Mouse (Mus musculus) heart, postnatal 36 days (tissue): ENCODE results near the gene Cnmd. TPM values are rescaled to one million over a fixed set of nuclear protein-coding genes. Genes with fewer than 3 reads are reported as not detected.
A peak's percentile ranks its signal among the peaks of the same experiment; 100 is the strongest.

Experiments
- DNase-seq, 2 experiments: peaks; one replicate each; pipeline ENCODE4 v3.0.0; 2021 to 2022
- intact Hi-C: fragments of 180-260 bp; cut with DNase I; formaldehyde crosslinking; loops from one replicate; pipeline ENCODE4 v1.15.1; 2025
- total RNA-seq, 2 experiments: library from RNA; stranded (reverse); gene quantifications; 2 replicates each; pipeline ENCODE4 v1.2.3; 2021

Gene Cnmd
- 1 to 10 TPM; 1.1 to 1.8 TPM for total RNA-seq

DNA sequence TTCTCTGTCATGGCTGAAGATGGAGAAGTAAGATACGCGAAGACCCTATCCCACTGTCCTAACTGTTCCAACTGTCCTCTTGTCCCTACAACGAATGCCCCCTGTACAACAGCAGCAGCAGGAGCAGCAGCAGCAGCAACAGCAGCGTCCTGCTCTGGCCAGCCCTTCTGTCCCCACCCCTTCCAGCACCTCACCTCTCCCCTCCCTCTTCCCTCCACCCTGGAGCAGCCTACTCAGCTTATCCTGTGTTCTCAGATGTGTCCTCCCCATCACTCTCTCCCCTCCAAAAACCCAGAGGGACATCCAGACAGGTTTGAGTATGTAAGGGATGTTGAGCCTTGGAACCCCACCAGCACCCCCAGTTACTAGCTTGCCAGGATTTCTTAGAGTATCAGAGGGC is at the start of gene Cnmd:
Cnmd (minus strand) TSS at position 170 of the 400 bp plus-strand sequence.
- intact Hi-C loops = no loop called here
- no peak for DNase-seq

- no peak for DNase-seq
- intact Hi-C loops = no loop called here
Measured at GRCm38 (mm10) chr14:79711301-79711700, 49.3 kb upstream of the Cnmd start.

DNA sequence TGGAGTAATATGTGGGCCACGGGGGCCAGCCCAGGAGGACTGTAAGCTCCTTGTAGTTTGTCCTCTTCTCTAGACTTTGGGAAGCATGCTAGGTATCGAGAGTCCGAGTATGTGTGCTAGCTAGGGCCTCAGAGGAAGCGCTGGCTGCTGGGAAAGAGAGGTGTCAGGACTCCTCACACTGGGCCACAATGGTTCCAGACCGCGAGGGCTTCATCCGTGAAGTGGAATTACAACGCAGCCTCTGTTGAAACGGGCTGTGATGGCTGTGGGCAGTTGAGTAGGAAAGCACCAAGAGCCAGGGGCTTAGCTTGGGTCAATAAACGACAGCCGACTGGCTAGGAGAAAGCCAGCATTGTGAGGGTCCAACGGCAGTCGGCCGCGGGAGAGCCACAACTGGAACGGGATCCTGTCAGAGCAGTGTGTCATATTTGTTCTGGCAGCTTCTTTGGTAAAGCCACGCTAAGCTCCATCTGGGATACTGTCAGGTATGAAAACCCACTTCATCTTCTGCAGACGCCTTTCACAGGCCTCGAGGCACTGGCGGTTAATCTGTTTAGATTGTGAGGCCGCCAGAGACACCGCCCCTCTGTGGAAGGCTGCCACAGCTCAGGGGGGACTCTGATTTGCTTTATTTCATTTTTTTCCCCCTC is 41.7 kb upstream of the Cnmd start:
- DNase-seq = no peak
- intact Hi-C loops = no loop called here

- intact Hi-C loops = no loop called here
- DNase-seq = no peak
Measured at GRCm38 (mm10) chr14:79701606-79702005, 39.6 kb upstream of the Cnmd start.

DNA sequence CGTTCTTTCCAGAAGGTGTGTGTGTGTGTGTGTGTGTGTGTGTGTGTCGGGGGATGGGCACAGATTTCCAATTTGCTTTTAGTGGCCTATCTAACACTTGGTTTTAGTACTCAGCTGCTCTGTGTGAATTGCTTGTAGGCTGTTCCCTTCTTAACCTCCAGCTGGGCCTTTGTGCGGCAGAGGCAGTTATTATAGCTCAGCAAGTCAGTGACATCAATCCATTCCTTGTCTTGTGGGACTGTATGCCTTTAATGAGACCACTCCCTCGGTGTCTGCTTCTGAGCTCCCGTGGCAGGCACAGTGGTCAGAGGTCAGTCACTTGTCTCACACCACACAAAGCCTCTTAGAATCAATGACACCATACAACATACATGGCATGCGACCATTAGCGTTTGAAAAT is 39.1 kb upstream of the Cnmd start:
- intact Hi-C loops = no loop called here

GRCm38 (mm10) chr14:79699381-79699780 is 37.4 kb upstream of the Cnmd start:
- DNase-seq = peak in 1 of 2 experiments; percentile 9
- intact Hi-C loops = no loop called here

More for the DNA sequence above, 39.1 kb upstream of the Cnmd start:
- DNase-seq = no peak

GRCm38 (mm10) chr14:79690068-79690844 is 28.3 kb upstream of the Cnmd start:
- peak in 1 of 2 experiments; percentile 7 for DNase-seq
- intact Hi-C loops = no loop called here

DNA sequence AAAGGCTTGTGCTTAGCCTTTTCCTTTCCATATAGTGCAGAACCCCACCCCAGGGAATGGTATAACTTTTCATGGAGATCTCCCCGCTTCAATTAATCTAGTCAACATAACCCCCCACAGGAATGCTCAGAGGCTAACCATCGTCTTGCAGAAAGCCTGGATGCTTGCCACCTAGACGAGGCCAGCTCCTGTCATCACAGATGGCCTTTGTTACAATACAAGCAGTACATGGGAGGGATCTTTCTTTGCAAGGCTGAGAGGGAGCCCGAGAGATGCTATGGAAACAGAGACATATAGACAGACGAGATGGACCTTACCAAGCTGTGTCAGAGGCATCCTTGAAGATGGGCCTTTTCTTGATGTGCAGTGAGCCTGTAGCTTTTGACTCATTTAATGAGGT is 18.7 kb upstream of the Cnmd start:
- peak; percentile 23 to 33 for DNase-seq

DNA sequence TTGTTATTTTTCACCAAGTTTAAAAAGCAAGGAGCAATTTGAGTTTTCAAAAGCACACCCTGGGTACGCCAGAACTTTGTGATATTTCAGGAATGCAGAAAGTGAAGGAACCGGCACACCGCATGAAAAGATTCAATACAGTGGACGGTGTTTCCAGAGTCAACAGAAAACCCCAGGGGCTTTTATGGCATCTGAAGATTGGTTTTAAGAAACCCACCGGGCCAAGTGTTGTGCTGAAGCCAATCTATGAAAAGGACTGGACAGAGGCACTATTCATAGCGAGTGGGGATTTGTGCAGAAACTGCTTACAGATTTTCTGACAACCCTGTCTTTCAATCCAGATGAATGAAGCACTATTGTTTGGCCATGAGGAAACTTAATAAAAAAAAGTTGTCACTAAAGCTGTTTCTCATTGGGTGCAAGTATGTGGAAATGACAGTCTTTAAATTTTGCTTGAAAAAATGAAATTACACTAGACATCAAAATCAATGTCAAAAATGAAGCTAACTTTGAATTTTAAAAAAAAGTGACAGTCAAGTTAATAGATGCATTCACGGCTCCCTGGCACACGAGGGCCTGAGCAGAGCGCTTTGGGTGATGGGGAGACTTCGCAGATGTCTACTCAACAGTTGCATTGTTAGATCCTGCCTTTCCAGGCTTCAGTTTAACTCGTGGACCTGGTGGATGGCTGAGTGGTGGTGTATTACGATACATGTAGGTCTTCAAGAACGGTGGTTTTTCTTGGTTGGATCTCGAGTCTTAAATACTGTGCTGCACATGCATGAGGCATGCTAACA is 16.1 kb upstream of the Cnmd start:
- DNase-seq = no peak
- intact Hi-C loops = no loop called here

More for the DNA sequence above, 18.7 kb upstream of the Cnmd start:
- intact Hi-C loops = no loop called here

GRCm38 (mm10) chr14:79677108-79677753 is 15.3 kb upstream of the Cnmd start:
- intact Hi-C loops = no loop called here
- peak in 1 of 2 experiments; percentile 14 for DNase-seq

DNA sequence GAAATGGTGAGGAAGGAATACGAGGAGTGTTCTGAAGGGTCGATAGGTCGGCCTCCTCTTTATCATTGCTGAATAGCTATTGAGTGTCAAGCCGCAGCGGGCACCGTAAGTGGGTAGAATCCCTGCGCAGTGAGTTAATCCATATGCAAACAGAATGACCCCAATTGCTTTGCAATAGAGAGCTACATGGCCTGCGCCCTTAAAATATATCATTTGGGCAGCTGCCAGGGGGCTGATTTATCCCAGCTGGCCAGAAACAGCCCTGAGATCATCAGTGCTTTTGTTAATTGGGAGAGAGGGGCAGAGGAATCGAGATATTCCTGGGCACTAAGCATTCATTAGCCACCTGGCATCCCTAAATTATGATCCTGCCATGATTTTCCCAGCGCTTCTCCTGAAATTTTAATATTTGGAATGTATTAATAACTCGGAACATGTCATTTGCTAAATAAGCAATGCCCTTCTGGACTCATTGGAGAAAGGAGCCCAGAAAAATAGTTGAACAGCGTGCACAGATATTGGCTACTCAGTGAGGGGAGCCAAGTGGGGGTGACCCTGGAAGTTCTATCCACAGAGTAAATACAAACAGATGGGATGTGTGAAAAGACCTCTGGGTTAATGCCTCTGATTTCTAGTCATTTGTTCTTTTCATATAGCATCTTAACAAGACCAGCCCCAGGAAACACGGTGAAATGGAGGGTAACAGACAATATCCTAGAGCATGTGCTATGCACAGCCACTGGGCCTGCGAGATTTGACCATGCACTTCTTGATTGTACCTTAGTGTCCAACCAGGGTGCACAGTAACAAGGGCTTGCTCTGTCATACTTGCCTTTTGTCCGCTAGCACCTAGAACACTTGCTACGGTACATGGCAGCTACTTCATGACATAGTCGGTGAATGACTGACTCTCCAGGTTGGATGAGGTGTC is 11.4 kb upstream of the Cnmd start:
- intact Hi-C loops = no loop called here
- DNase-seq = no peak

- intact Hi-C loops = no loop called here
- no peak for DNase-seq
Measured at GRCm38 (mm10) chr14:79672567-79672966, 10.6 kb upstream of the Cnmd start.

DNA sequence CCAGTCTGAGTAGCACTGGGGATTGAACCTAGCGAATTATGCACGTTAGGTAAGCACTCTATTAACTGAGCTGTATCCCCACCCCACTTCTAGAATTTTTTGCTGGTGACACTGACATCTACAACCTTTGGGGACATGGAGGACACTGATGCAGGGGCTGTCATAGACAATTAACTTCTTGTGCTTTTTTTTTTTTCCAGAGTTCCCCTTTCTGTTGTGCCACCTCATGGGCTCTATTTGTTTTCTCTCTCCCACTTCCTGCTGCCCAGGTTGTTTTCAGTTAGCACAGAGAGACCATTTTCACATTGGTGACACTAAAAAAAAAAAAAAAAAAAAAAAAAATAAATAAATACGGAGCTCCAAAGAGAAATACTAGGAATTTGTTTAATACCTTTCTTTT is 9.0 kb upstream of the Cnmd start:
- intact Hi-C loops = no loop called here
- no peak for DNase-seq

DNA sequence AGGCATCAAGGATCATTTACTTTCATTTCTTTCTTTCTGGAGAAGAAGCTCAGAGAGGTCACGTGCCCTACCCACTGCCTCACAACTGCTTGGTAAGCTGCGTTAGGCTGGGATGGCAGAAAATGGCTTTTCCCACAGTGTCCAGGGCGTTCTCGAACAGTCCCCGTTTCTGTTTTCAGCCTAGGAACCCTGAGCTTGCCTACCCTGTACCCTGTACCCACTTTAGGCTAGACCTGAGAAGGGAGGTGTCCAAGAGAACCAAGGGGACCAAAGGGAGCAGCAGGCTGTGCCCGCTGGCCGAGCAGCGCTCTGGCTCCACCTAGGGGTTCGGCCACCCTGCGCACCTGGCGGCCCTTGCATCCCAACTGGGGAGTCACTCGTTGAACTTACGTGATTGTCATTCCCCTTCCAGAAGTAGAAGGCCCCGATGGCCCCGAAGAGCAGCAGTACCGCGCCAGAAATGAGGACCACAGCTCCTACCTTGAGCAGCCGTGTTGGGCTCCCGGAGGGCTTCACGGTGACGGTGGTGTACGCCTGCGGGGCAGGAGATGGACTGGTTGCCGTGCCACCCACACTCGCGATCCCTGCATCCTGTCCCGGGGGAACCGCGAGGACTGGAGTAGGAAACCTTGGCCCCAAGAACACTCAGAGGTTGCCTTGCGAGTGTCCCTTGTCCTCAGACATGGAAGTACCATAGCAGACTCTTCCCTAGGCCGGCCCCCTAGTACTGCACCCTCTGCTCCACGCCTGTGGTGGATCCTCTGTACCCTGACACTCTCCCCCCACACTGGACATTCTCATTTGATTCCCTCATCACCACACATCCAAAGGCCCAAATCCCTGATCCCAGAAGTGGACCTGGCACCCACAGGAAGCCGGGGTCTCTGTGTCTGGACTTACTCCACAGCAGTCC is 709 bp downstream of the Cnmd start:
- DNase-seq = peak; percentile 68 to 70
- intact Hi-C loops = no loop called here

DNA sequence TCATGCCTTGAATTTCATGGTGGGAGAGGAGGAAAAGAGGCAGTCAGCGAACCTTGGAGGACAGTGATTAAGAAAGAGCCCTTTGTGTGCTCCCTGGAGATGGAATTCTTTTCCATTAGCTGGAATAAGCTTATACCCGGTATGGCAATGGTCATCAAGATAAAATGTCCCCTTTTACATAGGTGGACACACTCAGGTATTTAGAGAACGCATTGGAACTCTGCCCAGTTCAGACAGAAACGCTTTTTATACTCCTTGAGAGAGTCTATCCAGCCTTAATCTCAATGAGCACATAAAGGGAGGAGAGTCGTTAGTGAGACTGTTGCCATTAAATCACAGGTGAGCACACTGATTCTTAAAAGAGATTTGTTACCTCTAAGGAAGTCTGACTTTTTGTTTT is 1.5 kb downstream of the Cnmd start:
- DNase-seq = no peak
- intact Hi-C loops = no loop called here

- no peak for DNase-seq
- intact Hi-C loops = no loop called here
Measured at GRCm38 (mm10) chr14:79658748-79659508, 3.0 kb downstream of the Cnmd start.

DNA sequence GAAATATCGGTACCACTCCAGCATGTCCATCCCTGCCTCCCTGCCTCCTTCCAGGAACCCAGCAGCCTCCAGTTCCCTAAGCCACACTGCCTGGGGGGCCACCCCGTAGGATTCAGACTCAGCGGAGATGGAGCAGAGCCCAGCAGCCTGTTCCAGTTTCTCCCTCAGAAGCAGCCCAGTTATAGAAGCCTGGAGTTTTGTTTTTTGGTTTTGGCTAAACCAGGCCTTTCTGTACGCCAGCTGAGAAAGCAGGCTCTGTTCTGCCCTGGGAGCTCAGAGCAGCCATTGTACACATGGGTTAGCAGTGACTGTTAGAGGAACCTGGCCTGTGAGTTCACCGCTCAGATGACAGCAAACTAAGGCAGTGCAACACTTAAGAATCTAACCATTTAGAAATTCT is 3.7 kb downstream of the Cnmd start:
- peak; percentile 27 to 43 for DNase-seq
- intact Hi-C loops = no loop called here

DNA sequence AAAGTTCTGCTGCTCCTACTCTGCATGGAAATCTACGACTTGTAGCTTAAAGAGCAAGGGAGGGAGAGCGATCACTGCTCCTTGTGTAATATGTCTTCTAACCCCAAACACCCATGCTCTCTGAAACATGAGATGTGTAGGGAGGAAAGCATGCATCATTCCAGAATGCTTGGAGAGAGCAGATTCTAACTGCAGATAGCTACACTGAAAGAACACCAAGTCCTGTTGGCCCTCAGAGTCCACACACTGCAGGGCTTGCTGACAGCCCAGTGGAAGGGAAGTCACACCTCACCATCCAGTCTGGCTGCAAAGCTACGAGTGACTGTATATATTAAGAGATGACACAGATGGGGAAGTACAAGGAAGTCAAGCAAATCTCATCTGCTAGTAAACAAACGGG is 9.3 kb downstream of the Cnmd start:
- DNase-seq = no peak
- intact Hi-C loops = no loop called here
